Mouse (Mus musculus) bone marrow, adult 2 months (tissue): ENCODE results near the gene Kcnk16.

Experiments
- CTCF ChIP-seq: fragments of 200-500 bp; IDR thresholded peaks from 2 replicates; pipeline ENCODE4 v1.5.1; 2011; ENCODE audit warnings: low read length, control low read depth; ENCODE audit not compliant: control insufficient read depth, insufficient read depth
- POLR2A ChIP-seq: fragments of 200-500 bp; IDR thresholded peaks from 2 replicates; pipeline ENCODE4 v1.6.1; 2011; ENCODE audit warnings: low read depth, mild to moderate bottlenecking, control low read depth, low read length, borderline replicate concordance; ENCODE audit not compliant: control insufficient read depth

GRCm38 (mm10) chr14:20225525-20225924 is 43.5 kb downstream of the Kcnk16 start:
- TF ChIP-seq CTCF = no peak
- TF ChIP-seq POLR2A = no peak
